Mouse (Mus musculus) heart, embryonic 14.5 days (tissue): ENCODE data around the gene Phb2. TPM values are rescaled to one million over a fixed set of nuclear protein-coding genes. Genes with fewer than 3 reads are reported as not detected.
A peak's percentile ranks its signal among the peaks of the same experiment; 100 is the strongest.

ENCODE experiments used
- ATAC-seq: fragments of 200-750 bp; cut with Nextera tagmentation; 2 replicates; pipeline ENCODE4 v1.8.0; 2017; ENCODE audit warnings: low read depth, moderate TSS enrichment; ENCODE audit not compliant: insufficient number of reproducible peaks, insufficient read depth, low FRiP score
- H3K27ac ChIP-seq, 2 experiments: fragments of 200-500 bp in 1 of 2; fragments of 300-500 bp in 1 of 2; sonication (generic) in 1 of 2; replicated peaks in 1 of 2; 2 replicates each; pipeline ENCODE4 v1.5.1; 2012 to 2014; ENCODE audit warnings: low read depth in 2 of 2, low read length in 2 of 2, control low read depth in 1 of 2, mild to moderate bottlenecking in 1 of 2, mixed read lengths in 1 of 2; ENCODE audit not compliant: control insufficient read depth in 1 of 2, insufficient read depth in 1 of 2
- H3K27me3 ChIP-seq: fragments of 300-500 bp; sonication (generic); 2 replicates; pipeline ENCODE4 v1.6.1; 2014; ENCODE audit warnings: mild to moderate bottlenecking, low read length, control low read depth; ENCODE audit not compliant: control insufficient read depth, insufficient read depth
- H3K36me3 ChIP-seq: fragments of 300-500 bp; sonication (generic); 2 replicates; pipeline ENCODE4 v1.6.1; 2014; ENCODE audit warnings: mild to moderate bottlenecking, control low read depth, low read length, mixed read lengths; ENCODE audit not compliant: control insufficient read depth, insufficient read depth
- H3K4me1 ChIP-seq, 2 experiments: fragments of 200-500 bp in 1 of 2; fragments of 300-500 bp in 1 of 2; sonication (generic) in 1 of 2; 2 replicates each; pipeline ENCODE4 v1.6.1; 2012 to 2014; ENCODE audit warnings: low read length in 2 of 2, control low read depth in 1 of 2, mixed read lengths in 1 of 2; ENCODE audit not compliant: control insufficient read depth in 2 of 2, insufficient read depth in 2 of 2
- H3K4me2 ChIP-seq: fragments of 300-500 bp; sonication (generic); 2 replicates; pipeline ENCODE4 v1.6.1; 2014; ENCODE audit warnings: mild to moderate bottlenecking, low read length
- H3K4me3 ChIP-seq, 2 experiments: fragments of 200-500 bp in 1 of 2; fragments of 300-500 bp in 1 of 2; sonication (generic) in 1 of 2; 2 replicates each; pipeline ENCODE4 v1.5.1; 2012 to 2014; ENCODE audit warnings: low read length in 2 of 2, mild to moderate bottlenecking in 2 of 2, control low read depth in 1 of 2, low read depth in 1 of 2, moderate library complexity in 1 of 2; ENCODE audit not compliant: control insufficient read depth in 1 of 2, insufficient read depth in 1 of 2
- H3K9ac ChIP-seq: fragments of 300-500 bp; sonication (generic); 2 replicates; pipeline ENCODE4 v1.6.1; 2014; ENCODE audit warnings: mild to moderate bottlenecking, low read length
- H3K9me3 ChIP-seq: fragments of 300-500 bp; sonication (generic); 2 replicates; pipeline ENCODE4 v1.6.1; 2016; ENCODE audit warnings: low read length, control low read depth; ENCODE audit not compliant: control insufficient read depth
- WGBS: fragments of 180-500 bp; shearing (Covaris S2); extraction: QIAGEN DNeasy Blood & Tissue Kit; methylation state at CpG from one replicate; pipeline ENCODE4 v1.1.7; 2014; 5-methylcytosine and 5-hydroxymethylcytosine counted together
- polyA plus RNA-seq: library from polyadenylated mRNA; unstranded; fragments of >200 nt; fragmentation: Nextera tagmentation; extraction: Ambion mirVana; gene quantifications from 2 replicates; pipeline ENCODE4 v1.2.1, GENCODE M21; 2014

Phb2 gene
- polyA plus RNA-seq, 1 experiment from 2014 or later, result 295 TPM

- no peaks in the 10 kb centered on the region for H3K36me3 ChIP-seq
- no peak for ATAC-seq
- H3K4me2 ChIP-seq, result no peak overlapping the region
- H3K9ac ChIP-seq, result no peak overlapping the region
- 0 out of 4 replicates have a peak, but pooled peaks cover 0 to 2% of the 10 kb centered on the region in 2 experiments for H3K4me1 ChIP-seq
- no peak overlapping the region for H3K4me3 ChIP-seq
- WGBS, result 80% methylated on average over 10 of the region's 10 CpGs
- H3K9me3 ChIP-seq, result no peaks in the 10 kb centered on the region
- no peak overlapping the region for H3K27ac ChIP-seq
- H3K27me3 ChIP-seq, result no peaks in the 10 kb centered on the region
Observed at GRCm38 (mm10) chr6:124728621-124729020, 16.5 kb downstream of the Phb2 start.

GRCm38 (mm10) chr6:124729850-124730705, 17.9 kb downstream of the Phb2 start:
- Histone ChIP-seq H3K27me3 (no peaks in the 10 kb centered on the region), H3K4me3 (no peak overlapping the region), H3K4me2 (no peak overlapping the region), H3K9me3 (no peaks in the 10 kb centered on the region), H3K27ac (no peak overlapping the region), H3K9ac (no peak overlapping the region), H3K4me1 (0 out of 4 replicates have a peak, but pooled peaks cover 0 to 2% of the 10 kb centered on the region in 2 experiments), H3K36me3 (no peaks in the 10 kb centered on the region)
- WGBS, result 66% methylated on average over 8 of the region's 8 CpGs
- ATAC-seq, result no peak

GRCm38 (mm10) chr6:124731038-124731437, 18.9 kb downstream of the Phb2 start:
- no peak overlapping the region for H3K27ac ChIP-seq
- no peak for ATAC-seq
- H3K9ac ChIP-seq, result no peak overlapping the region
- no peaks in the 10 kb centered on the region for H3K27me3 ChIP-seq
- 83% methylated on average over 7 of the region's 7 CpGs for WGBS
- no peak overlapping the region for H3K4me2 ChIP-seq
- H3K9me3 ChIP-seq, result no peaks in the 10 kb centered on the region
- H3K4me3 ChIP-seq, result no peak overlapping the region
- 0 out of 4 replicates have a peak, but pooled peaks cover 0 to 2% of the 10 kb centered on the region in 2 experiments for H3K4me1 ChIP-seq
- no peaks in the 10 kb centered on the region for H3K36me3 ChIP-seq

- no peak overlapping the region for H3K4me2 ChIP-seq
- H3K4me1 ChIP-seq, result 0 out of 4 replicates have a peak, but pooled peaks cover 0 to 2% of the 10 kb centered on the region in 2 experiments
- 0 out of 4 replicates have a peak overlapping the region, but pooled peaks of 1 of the 2 experiments have one; percentile 3 for H3K27ac ChIP-seq
- 56% methylated on average over 19 of the region's 19 CpGs for WGBS
- no peak overlapping the region for H3K9ac ChIP-seq
- no peaks in the 10 kb centered on the region for H3K27me3 ChIP-seq
- H3K9me3 ChIP-seq, result no peaks in the 10 kb centered on the region
- H3K36me3 ChIP-seq, result no peaks in the 10 kb centered on the region
- 0 out of 2 replicates have a peak, but pooled peaks have one; percentile 15 for ATAC-seq
- H3K4me3 ChIP-seq, result no peak overlapping the region; a peak in 1 of 4 replicates
Observed at GRCm38 (mm10) chr6:124732476-124733370, 20.6 kb downstream of the Phb2 start.

- Histone ChIP-seq H3K9me3 (no peaks in the 10 kb centered on the region), H3K4me1 (peaks cover 6 to 9% of the 10 kb centered on the region in 2 experiments; a peak in 3 of 4 replicates), H3K4me2 (no peak overlapping the region), H3K27me3 (no peaks in the 10 kb centered on the region), H3K4me3 (no peak overlapping the region), H3K36me3 (0 out of 2 replicates have a peak, but pooled peaks cover 3% of the 10 kb centered on the region), H3K9ac (no peak overlapping the region), H3K27ac (no peak overlapping the region)
- no peak for ATAC-seq
- WGBS, result 87% methylated on average over 3 of the region's 3 CpGs
Observed at GRCm38 (mm10) chr6:124734417-124734816, 22.3 kb downstream of the Phb2 start.

- H3K4me2 ChIP-seq, result no peak overlapping the region
- H3K4me3 ChIP-seq, result no peak overlapping the region
- no peaks in the 10 kb centered on the region for H3K27me3 ChIP-seq
- no peak overlapping the region for H3K27ac ChIP-seq
- no peak for ATAC-seq
- 86% methylated on average over 11 of the region's 11 CpGs for WGBS
- no peaks in the 10 kb centered on the region for H3K9me3 ChIP-seq
- no peak overlapping the region for H3K9ac ChIP-seq
- 0 out of 2 replicates have a peak, but pooled peaks cover 3% of the 10 kb centered on the region for H3K36me3 ChIP-seq
- peaks cover 11 to 22% of the 10 kb centered on the region in 2 experiments for H3K4me1 ChIP-seq
Observed at GRCm38 (mm10) chr6:124737040-124737439, 24.9 kb downstream of the Phb2 start.

GRCm38 (mm10) chr6:124738511-124739023, 26.4 kb downstream of the Phb2 start, which contains the start of gene Ptpn6:
Ptpn6 (minus strand) TSS chr6:124738714.
- Histone ChIP-seq H3K4me1 (peaks cover 9 to 22% of the 10 kb centered on the region in 2 experiments), H3K9me3 (no peaks in the 10 kb centered on the region), H3K9ac (peak within 1 kb of the TSS; percentile 42; the same call in 1 of the 2 replicates), H3K27ac (no peak within 1 kb of the TSS), H3K36me3 (peaks cover 16% of the 10 kb centered on the region), H3K4me2 (0 out of 2 replicates have a peak within 1 kb of the TSS, but pooled peaks have one; percentile 8), H3K27me3 (no peaks in the 10 kb centered on the region), H3K4me3 (no peak within 1 kb of the TSS)
- ATAC-seq, result no peak
- 28% methylated on average over 15 of the region's 15 CpGs for WGBS
